Mouse (Mus musculus): ENCODE results near the gene Sergef. TPM values are rescaled to one million over a fixed set of nuclear protein-coding genes. Genes with fewer than 3 reads are reported as not detected.
"Not testable (repeated sequence)": the region's sequence is repeated elsewhere in the genome, so short reads cannot be mapped to it uniquely, and the experiment has no call there.

Gene Sergef
- total RNA-seq, 2 experiments from 2014 or later: 49.3 to 53.4 TPM

DNA sequence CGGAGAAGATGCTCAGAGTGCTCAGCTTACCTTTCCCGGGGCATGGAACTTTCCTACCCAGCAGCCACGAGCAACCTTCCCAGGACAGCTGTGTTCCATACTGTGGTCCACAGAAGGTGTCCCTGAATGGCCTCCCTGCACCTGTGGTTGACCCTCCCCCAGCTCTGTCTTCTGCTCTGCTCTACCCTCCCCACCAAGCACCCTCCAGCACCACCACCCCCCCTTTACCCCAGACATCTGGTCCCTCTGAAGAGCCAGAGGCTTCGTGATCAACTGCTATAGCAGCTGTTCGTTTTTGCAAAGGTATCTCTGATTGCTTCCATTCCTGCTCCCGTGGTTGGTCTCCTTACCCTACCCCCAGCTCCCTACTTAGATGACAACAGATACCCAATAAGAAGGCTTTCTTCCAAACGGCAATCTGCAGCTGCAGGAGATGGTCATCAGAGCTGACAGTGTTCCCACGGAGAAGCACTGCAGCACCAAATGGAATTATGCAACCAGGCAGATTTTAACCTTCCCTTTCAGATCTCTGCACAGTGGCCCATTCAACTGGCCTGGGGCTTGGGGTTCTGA is 58.2 kb downstream of the Sergef start:
- DNase-seq (ENCODE audit: low spot score in 2 of 2): no peak

DNA sequence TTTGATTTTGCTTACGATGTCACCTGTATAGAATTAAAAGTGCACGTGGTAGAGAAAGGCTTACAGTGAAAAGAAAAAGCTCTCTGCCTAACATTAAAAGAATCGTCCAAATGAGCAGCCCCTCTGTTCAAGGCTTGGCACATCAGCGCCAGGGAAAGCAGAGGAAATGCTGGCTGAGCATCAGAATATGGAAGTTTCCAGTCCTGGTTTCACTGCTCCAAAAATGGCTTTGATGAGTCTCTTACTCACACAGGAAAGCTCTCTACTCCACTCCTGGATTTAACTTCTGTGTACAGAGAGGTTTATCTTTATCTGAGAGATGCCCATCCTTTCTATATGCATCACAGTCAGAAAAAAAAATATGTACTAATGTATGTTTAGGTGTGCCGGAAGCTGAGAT is 61.5 kb downstream of the Sergef start:
- DNase-seq (ENCODE audit: low spot score in 2 of 2): peak in 1 of 2 experiments; percentile 31

DNA sequence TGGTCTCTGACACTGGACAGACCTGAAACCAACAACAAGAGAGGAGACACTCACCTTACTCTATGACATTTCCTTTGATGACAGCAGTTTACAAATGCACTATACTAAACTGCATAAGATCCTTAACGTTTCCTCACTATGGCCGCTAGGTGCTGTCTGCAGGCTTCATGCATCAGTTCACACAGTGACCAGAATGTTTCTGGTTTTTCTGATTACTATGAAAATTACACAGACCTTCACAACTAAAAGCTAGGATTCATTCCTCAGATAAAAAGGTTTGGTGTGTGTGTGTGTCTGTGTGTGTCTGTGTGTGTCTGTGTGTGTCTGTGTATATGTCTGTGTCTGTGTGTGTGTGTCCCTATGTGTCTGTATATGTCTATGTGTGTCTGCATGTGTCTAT is 63.7 kb downstream of the Sergef start:
- DNase-seq (ENCODE audit: low spot score in 2 of 2): no peak

DNA sequence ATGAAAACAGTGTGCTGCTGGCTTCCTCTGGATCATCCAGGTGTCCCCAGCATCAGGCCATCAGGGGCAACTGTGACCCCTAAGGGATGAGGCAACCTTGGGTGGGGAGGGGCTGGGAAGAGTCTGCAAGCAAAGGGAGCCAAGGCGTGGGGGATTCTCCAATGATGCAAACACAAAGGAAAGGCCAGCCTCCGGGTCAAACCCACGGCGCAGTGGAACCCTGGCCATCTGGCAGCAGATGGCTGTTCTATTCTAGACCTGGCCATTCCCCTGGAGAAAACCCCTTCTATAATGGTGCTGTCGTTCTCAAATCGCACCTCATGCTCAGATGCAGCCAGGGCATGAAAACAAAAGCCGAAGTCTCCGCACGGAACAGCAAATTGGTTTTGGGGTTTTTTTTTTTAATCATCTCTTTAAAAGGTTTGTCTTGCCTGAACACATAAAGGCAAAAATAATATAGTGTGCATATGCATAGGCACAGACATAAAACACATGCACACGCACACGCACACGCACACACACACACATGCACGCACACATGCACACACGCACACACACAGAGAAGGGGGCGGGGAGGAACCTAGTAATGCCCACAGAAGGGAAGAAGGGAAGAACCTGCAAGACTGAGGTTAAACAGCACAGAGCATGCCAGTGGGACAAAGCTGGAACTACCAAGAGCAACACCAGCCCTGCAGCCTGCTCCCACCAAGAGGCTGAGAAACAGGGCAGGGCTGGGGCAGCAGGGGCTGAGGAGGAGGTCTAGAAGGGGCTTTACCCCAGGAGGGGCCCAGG is 66.6 kb downstream of the Sergef start:
- no peak for DNase-seq (ENCODE audit: low spot score in 2 of 2)

DNA sequence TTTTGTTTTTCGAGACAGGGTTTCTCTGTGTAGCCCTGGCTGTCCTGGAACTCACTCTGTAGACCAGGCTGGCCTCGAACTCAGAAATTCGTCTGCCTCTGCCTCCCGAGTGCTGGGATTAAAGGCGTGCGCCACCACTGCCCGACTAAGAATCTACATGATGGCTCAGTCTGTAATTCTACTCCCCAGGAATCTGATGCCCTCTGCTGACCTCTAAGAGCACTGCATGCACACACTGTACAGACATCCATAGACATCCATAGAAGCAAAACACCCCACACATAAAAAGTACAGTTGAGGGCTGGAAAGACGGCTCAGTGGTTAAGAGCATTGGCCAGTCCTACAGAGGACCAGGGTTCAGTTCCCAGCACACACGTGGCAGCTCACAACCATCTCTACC is 70.1 kb downstream of the Sergef start:
- not testable (repeated sequence) for DNase-seq (ENCODE audit: low spot score in 2 of 2)

DNA sequence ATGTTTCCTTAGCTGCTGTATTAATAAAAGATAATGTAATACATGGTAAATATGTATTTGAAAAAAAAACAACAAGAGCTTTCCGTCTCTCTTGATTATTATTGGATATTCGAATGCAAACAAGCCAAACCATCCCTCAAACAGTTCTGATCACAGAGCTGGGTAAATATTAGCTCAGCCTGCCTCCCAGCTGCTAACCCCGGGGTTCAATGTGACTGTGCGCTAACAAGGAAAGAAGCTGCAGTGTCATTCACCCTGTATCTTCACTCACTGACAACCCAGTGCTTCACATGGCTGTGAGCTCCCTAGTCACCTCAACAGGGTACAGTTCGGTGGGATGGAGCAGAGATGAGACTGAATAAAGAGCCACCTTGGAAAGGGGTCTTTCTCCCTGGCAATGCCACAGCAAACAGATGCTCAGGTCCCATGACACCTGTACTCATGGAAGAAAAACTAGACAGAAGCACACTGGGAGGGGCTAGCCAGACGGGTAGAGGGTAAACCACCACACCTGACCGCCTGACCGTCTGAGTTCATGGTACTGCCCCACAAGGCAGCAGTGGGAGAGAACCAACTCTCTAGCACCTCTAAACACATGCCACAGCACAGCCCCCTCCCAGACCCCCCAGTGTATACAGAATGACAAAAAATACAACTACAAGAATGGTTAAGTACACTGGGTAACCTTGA is 73.1 kb downstream of the Sergef start:
- DNase-seq (ENCODE audit: low spot score in 2 of 2): no peak

DNA sequence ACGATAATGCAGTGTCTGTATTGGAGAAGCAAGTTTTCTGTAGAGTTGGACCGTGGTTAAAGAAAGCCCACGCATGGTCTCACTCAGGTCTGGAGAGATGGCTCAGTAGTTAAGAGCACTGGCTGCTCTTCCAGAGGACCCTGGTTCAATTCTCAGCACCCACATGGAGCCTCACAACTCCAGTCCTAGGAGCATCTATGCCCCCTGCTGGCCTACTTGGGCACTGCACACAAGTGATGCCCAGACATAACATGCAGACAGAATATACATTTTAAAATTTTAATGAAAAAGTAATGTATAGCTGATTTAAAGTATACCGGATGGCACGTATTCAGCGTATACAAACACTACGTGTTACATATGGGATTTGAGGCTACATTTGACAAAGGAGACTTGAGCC is 74.2 kb downstream of the Sergef start:
- DNase-seq (ENCODE audit: low spot score in 2 of 2): no peak

DNA sequence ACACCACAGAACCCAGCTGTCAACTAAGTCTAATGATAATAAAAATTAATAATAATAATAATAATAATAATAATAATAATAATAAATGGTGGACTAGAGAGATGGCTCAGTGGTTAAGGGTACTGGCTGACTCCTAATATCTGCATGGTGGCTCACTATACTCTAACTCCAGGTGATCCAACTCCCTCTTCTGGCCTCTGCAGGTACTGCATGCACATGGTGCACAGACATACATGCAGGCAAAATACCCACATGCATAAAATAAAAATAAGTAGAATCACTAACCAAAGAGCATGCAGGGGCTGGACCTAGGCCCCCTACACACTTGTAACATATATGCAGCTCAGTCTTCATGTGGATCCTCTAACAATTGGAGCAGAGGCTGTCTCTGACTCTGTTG is 75.8 kb downstream of the Sergef start:
- DNase-seq (ENCODE audit: low spot score in 2 of 2): no peak

DNA sequence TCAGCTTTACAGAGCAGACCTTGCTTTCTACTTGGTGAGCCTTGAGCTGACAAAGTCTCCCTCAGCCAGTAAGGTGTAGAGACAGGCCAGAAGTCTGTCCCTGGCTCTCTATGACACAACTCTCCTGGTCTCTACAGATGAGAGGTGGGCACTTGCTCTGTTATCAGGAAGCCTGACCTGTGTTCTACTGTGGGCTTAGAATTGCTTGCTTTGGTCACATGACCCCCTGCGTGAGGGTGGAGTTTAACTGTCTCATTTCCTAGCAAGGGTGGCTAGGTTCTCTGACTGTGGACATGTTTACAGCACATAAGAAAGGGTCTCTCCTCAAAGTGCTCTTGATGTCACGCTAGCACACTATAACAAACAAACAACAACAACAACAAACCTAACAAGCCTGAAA is 79.5 kb downstream of the Sergef start:
- DNase-seq (ENCODE audit: low spot score in 2 of 2): no peak

DNA sequence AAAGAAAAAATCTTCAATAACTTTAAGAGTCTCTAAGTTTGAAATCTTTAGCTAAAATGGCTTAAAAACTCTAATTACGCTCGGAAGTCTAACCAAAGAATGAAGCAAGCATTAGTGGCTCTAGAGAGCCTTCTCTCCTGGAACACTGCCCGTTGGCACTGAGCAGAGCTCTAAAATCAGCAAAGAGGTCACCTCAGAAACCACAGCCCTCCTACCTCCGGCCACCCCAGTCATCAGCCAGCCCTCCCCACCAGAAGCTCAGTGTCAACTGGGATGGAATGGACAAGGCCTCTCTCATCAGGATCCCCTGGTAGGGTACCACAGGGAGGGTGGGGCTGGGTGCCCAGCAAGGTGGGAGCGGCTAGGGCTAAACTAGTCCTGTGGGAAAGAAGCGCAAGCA is 80.0 kb downstream of the Sergef start:
- DNase-seq (ENCODE audit: low spot score in 2 of 2): no peak

DNA sequence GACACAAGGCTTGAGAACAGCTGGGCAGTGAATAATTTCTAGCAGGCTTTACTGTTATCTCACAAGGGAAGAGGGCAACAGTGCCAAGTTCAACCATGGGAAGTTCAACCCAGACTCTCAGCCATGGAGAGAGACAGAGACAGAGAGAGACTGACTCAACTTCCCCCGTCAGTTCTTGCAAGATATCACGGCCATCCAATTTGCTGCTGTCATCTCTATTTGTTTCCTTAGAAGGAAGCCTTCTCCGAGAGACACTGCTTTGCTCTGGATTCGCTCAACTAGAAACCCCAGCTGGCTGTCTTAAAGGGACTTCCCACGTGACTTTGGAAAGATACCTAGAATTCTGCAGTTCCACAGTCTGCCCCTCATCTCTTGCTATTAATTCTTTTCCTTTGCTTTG is 80.6 kb downstream of the Sergef start:
- DNase-seq (ENCODE audit: low spot score in 2 of 2): no peak

DNA sequence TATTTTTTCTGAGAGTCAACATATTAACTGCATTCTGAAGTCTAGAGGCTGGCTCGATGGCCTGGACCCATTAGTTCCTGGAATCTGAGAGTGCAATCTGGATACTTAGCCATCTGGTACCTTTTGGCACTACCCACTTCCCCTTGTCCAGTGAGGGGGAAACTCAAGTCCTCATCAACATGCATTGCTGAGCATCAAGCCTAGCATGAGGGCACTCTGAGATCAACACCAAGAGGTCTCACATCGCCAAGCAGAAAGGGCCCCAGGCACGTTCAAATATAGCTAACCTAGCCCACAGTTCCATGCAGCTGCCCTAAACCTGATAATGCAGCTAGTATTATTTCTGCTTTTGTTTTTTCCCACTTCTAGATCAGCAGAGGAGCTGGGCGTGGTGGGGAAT is 81.6 kb downstream of the Sergef start:
- no peak for DNase-seq (ENCODE audit: low spot score in 2 of 2)

DNA sequence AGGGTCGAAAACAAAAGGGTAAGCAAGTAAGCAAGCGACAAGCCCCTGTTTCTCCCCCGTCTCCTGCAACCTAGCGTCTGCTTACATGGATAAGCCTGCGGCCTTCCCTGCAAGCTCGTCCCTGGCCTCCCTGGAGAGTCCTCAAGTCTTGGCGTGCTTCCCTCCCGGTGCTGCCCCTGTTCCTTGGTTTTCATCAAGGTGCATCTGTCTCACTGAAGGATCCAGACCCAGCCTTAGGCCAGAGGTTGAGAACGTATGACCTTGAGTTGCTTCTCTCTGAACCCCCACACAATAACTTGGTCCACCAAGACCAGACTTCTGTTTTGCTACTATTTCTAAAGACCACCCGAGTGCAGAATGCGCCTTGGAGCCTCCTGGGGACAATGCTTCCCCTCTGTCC is 82.2 kb downstream of the Sergef start:
- no peak for DNase-seq (ENCODE audit: low spot score in 2 of 2)

DNA sequence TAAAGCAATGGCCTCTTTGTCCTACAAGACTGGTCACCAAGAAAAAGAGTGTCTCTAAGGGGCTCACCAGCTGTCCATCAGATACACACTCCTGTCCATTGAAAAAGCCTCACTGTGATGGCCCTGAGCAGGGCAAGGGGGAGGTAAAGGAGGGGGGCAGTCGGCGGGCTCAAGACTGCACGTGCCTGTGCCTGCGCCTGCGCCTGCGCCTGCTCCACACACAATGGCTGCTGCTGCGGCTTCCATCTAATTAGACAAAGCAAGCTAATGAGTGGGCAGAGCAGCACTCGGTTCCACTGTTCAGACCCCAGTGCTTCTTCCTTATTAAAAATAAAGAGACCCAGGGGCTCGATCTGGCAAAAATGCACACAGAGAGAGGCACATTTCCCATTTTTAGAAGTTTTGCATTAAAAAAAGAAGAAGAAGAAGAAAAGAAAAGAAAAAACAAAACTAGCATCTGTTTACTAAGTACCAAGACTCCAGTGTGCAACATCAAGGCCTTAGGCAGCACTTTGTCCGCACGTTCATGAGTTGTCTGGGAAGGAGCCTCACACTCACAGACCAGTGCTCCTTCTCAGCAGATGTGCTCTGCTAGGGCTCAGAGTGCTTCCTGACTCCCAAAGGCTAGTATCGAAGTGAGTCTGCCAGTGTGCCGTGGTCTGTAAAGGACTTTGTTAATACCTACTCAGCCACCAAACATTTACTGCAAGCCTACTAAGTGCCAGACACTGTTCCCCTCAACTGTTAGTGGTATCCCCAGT is 83.1 kb downstream of the Sergef start:
- no peak for DNase-seq (ENCODE audit: low spot score in 2 of 2)

DNA sequence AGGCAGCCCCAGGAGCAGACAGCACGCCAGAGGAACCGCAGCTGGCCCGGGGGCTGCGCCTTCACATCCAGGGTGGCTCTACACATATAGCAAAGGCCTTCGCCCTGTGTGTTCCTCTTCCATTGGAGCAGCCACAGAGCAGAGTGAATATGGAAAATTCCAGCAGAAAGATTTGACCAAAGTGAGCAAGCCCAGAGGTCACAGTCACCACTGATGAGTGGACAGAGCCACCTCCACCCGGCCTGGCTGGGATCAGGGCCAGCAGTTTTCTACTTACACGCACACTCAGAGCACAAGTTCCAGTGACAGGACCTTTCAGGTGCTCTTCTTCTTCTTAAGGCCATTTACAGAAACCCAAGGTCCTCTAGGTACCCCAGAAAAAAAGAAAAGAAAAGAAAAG is 83.9 kb downstream of the Sergef start:
- DNase-seq (ENCODE audit: low spot score in 2 of 2): no peak

DNA sequence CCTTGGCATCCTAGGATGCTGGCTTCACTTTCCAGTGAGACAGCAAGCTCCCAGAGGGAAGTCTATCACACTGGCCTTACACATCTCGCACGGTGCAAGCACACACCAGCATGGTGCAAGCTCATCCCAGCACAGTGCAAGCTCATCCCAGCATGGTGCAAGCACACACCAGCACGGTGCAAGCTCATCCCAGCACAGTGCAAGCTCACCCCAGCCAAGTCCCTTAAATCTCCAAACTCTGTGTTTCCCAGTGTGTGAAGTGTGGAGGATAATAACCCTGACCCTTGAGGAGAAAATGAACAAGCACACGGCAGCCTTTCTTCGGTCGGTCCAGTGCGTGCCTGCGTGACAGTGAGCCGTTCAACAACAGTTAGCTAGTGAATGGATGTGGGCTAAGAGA is 84.8 kb downstream of the Sergef start:
- no peak for DNase-seq (ENCODE audit: low spot score in 2 of 2)

DNA sequence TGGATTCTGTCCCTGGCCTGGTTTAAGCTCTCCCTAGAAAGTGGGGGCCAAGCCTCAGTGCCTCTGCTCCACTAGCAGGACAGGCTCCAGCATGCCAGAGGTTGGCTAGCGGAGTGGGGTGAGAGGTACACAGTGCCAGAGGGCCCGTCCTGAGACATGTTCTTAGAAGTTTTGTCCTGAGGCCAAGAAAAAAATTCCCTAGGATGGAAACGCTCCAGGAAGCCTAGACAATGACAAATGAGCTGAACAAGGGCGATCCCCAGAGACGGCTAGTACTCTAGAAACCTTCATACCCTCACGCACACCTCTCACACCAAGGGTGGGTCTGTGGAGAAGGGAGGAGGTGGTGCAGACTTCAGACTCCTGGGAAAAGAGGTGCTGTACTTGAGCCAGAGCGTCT is 85.6 kb downstream of the Sergef start:
- DNase-seq (ENCODE audit: low spot score in 2 of 2): no peak

DNA sequence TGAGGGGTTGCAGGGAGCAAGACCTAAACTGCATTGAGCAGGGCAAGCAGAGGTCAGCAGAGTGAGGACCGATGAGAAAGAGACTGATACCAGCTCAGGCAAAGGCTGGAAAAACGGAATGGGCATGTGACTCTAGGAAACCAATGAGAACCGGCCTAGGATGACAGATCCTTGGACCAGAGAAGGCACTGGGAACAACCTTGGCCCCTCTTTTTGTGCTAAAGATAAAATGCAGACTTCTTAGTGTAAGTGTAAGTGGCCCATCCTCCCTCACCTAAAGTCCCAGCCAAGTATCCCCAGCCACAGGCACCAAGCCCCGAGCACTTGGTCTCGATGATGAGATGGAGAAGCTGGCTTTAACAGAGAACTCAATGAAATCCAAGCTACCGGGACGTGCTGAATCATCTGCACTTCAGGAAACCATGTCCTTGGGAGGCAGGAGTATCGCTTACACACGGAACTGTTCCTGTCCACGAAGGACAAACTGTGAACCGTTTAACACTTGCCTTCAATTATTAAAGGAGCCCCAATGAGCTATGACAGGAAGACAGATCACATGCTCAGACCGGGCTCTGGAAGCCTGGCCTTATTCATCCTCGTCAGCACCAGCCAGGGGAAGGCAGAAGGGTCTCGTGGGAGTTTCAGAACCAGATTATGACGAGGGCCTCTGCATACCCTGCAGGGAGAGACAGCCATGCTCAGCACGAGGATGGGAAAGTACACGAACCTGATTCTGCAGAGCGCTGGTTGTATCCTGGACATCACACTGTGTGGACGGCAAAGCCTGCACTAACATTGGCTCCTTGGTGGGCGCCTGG is 87.5 kb downstream of the Sergef start:
- no peak for DNase-seq (ENCODE audit: low spot score in 2 of 2)

DNA sequence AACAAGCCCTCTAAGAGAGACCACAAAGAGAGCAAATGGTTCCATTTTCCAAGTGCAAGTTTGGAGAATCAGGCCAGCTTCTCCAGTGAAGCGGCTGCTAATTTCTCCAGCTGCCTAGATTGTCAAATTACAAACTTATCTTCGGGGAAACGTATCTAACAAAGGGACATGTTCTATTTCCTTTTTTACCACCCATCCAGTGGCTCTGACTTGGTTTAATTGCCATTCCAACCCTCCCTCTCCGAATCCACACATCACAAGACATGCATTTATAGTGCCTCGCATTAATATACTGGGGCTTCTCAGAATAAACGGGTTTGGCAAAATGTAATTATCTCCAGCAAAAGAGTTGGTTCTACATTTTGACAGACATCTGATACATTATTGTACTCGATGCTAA is 88.4 kb downstream of the Sergef start:
- DNase-seq (ENCODE audit: low spot score in 2 of 2): no peak

DNA sequence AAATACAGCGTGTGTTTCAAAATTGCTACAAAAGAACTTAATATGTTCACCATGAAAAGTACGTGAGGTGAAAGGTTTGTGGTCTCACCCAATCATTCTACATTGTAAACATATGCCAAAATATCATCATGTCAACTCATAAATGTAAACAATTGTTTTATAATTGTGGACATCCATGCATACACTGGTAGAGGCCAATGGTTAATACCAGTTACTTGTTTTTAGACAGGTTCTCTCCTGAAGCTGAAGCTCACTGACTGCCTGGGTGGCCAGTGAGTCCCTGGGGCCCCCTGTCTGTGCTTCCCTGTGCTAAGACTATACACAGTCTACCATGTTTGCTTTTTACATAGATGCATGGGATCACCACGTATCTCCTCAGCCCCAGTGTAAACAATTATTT is 91.5 kb downstream of the Sergef start:
- DNase-seq (ENCODE audit: low spot score in 2 of 2): no peak

DNA sequence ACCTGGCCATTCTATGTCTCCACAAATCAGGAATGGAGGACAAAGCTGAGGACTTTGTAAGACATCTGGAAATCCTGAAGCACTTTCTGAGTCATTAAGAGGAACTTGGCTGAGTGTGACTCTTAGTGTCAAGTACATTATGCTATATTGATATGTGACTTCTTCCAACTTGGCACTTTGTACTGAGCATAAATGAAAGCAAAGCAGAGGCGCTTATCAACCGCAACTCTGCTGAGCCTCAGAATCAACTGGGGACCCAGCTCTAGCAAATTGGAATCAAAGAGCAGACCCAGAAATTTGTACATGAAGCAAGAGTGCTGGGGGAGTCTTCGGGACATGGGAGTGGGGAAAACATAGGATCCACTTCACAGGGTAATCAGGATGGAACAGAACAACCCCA is 92.0 kb downstream of the Sergef start:
- no peak for DNase-seq (ENCODE audit: low spot score in 2 of 2)

All from layer of hippocampus, postnatal 14 days (tissue).